Mouse (Mus musculus) heart, postnatal 14 days (tissue): ENCODE measurements around the gene Dtx3. TPM values are rescaled to one million over a fixed set of nuclear protein-coding genes. Genes with fewer than 3 reads are reported as not detected.
"Not testable (repeated sequence)": the region's sequence is repeated elsewhere in the genome, so short reads cannot be mapped to it uniquely, and the experiment has no call there.

ENCODE experiments used
- DNase-seq, 2 experiments: peaks; one replicate each; pipeline ENCODE4 v3.0.0; 2021 to 2022
- intact Hi-C: fragments of 180-260 bp; cut with DNase I; formaldehyde crosslinking; loops from one replicate; pipeline ENCODE4 v1.15.1; 2025
- total RNA-seq, 2 experiments: library from RNA; stranded (reverse); gene quantifications; 2 replicates each; pipeline ENCODE4 v1.2.3; 2021

Gene Dtx3
- total RNA-seq, 2 experiments from 2014 or later = 36.1 to 43.4 TPM

GRCm38 (mm10) chr10:127209928-127210570, 14.5 kb upstream of the Dtx3 start:
- intact Hi-C loops = no loop called here
- DNase-seq = no peak

- intact Hi-C loops = no loop called here
- no peak for DNase-seq
Observed at GRCm38 (mm10) chr10:127208921-127209320, 13.4 kb upstream of the Dtx3 start.

- intact Hi-C loops = no loop called here
- no peak for DNase-seq
Observed at GRCm38 (mm10) chr10:127205373-127205772, 9.8 kb upstream of the Dtx3 start.

DNA sequence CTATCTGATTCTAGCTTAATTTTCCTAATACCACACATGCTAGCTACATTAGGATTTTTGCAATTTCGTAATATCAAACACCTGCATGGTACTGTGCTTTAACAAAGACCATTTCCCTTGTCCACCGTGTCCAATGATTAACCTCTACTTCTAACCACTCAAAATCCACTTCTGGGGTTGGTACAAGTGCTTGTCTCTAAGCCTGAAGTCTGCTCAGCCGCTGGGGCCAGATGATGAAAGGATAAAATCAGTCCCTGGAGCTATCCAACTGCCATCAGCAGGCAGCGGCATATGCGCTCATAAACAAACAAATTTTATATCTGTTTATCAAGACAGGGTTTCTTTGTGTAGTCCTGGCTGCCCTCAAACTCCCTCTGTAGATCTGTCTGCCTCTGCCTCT, 9.1 kb upstream of the Dtx3 start:
- intact Hi-C loops = no loop called here
- no peak for DNase-seq

DNA sequence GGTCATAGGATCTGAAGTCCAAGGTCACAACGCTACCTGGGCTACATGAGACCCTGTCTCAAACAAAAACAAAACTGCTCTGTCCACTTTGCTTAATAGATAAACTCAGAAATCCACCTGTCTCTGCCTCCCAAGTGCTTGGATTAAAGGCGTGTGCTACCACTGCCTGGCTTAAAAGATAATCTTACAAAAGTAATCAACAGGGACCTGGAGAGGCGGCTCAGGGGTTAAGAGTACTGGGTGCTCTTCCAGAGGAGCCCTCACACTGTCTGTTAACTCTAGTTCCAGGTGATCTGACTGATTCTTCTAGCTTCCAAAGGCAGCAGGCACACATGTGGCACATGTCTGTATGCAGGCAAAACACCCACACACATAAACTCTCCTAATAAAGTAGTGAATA, 7.6 kb upstream of the Dtx3 start:
- intact Hi-C loops = no loop called here
- DNase-seq = no peak

DNA sequence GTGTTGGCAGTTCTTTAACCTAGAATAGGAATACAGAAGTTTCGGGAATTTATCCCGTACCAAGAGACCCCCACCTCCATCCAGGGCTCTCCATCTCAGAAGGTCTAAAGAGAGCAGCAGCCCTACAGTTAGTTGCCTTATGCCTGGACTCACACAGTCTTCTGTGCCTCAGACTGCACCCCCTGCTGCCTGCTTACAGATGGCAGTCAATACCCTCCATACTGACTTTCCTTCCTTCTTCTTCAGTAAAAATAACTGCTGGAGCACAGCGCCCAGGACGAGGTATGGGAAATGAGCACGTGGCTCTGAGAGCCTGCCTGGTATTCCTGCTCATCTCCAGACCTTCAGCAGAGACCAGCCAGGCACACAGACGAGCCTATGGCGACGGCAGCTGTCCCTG, 4.8 kb upstream of the Dtx3 start:
- intact Hi-C loops = no loop called here
- no peak for DNase-seq

- DNase-seq = no peak
- intact Hi-C loops = no loop called here
Observed at GRCm38 (mm10) chr10:127199474-127199873, 3.9 kb upstream of the Dtx3 start.

GRCm38 (mm10) chr10:127199068-127199467, 3.5 kb upstream of the Dtx3 start:
- intact Hi-C loops = no loop called here
- no peak for DNase-seq

DNA sequence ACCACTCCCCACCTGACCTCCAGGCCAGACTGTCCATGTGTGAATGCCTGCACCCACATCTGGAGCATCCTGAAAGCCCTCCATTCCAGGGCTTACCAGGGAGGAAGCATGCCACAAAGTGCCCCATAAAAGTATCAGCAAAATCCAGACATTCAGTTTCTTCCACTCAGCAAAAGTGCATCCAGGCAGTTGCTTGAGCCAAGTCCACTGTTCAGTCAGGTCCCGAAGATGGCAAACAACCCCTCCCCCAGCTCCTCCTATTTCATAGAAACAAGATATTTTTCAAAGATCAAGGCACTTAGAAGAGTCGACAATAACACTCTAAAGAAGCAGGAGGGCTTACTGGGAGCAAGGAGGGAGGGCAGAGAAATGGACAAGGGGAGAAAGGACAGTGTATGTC, 3.0 kb upstream of the Dtx3 start:
- no peak for DNase-seq
- intact Hi-C loops = no loop called here

DNA sequence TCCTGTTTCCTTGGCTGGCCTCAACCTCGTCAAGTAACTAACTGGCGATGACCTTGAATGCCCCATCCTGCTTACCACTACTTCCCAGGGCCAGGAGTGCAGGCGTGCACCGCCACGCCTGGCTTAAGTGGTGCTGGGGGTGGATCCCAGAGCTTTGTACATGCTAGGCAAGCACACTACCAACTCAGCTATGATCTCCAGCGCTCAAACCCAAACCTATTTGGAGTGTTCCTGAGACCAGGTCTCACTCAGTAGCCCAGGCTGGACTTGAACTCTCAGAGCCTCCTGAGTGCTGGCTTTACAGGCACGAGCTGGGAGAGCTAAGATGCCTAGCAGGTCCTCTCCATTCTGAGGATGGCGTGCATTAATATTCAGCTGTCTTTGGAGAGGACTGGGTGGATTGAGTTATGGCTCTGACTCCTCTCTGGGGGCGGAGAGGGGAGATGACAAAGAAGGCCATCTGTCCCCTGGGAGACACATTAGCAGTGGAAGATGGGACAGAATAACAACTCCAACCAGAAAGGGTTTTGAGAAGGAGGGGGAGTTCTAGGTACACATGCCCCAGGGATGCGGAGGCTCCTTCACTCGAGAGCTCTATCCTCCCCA, 2.1 kb upstream of the Dtx3 start:
- intact Hi-C loops = no loop called here
- no peak for DNase-seq

DNA sequence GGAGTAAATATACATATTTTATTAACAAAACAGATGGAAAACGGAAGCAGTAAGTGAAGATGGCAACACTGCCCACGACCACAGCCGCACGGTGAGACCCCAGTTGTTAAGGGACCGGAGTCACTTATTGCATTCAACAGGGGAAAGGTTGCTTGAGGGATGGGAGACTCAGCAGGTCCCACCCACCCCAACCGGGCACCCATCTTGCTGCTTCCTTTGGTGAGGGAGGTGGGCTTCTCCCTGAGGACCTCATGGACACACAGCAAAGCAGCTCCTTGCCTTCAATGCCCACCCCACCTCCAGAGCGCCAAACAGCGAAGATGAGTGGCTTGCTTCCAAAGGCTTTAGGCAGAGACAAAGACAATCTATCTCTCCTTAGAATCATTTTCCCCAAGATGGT, 1.6 kb upstream of the Dtx3 start:
- intact Hi-C loops = no loop called here
- DNase-seq = no peak

DNA sequence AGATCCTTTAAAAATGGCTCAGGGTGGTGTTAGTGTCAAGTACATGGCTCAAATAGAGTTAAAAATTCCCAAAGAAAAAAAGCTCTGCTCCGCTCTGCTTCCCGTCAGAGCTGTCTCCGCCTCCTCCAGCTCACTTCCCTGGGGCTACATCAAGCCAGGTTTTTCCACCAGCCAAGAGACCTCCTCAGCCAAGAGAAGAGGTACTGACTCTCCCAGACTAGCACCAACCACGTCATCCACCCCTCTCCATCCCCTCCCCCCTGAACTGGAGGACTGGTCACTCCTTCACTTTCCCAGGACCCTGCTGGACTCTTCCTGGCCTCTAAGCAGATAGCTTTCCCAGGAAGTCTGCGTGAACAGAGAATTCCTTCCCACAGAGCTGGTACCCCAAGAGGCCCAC, 864 bp upstream of the Dtx3 start:
- intact Hi-C loops = no loop called here
- peak; percentile 67 to 74 for DNase-seq

DNA sequence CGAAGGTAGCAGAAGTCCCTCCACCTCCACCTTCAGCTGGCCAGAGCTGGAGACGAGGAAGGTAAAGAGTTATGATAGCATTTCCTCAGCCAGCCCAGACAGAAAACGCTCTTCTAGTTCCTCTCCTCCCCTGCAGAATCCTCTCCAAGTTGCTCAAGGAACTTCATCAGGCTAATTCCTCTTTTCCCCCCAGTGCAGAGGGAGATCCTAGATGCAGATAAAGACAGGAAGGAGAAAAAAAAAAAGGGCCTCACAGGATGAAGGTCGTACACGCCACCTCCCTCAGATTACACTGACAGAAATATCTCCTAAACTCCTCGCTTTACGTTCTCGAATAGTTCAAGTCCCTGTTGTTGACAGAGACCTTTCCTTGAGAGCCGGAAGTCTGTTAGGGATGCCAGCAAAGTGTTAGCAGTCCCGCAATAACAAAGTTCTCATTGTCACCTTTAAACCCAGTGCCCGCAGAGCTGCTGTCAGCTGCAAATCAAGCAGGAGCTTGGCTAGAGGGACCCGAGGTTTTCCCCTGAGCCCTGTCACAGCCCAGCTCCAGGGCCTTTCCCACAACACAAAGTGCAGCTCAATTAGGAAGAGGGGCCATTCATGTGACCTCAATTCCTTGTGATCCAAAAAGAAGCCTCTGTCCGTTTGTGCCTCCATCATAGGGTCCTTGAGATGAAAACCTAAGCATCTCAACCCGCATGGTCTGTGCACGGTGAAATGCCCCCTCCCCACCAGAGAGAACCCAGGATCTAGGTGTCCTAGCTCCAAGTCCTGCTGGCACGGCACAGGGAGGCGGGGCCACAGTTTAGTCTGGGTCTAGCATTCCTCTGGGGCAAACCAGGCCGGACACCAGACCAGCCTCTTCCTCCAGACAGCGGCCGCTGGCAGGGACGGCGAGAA, 850 bp downstream of the Dtx3 start:
- intact Hi-C loops = loop anchor here (2.0 kb wide), 1 partner anchor 16 kb away; no protein-coding TSS in a partner anchor
- peak; percentile 74 to 78 for DNase-seq

GRCm38 (mm10) chr10:127193011-127193410, 2.5 kb downstream of the Dtx3 start:
- intact Hi-C loops = no loop called here
- no peak for DNase-seq

DNA sequence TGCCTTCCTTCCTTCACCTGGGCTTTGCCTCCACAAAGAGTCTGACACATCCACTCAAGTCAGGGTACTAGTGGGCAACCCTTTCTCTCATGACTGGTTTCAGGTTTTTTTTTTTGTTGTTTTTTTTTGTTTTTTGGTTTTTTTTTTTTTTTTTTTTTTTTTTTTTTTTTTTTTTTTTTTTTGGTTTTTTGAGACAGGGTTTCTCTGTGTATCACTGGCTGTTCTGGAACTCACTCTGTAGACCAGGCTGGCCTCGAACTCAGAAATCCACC, 3.5 kb downstream of the Dtx3 start:
- intact Hi-C loops, DNase-seq: not testable (repeated sequence)

GRCm38 (mm10) chr10:127191191-127192056, 4.1 kb downstream of the Dtx3 start:
- intact Hi-C loops = no loop called here
- no peak for DNase-seq

GRCm38 (mm10) chr10:127190398-127191190, 4.9 kb downstream of the Dtx3 start:
- intact Hi-C loops = no loop called here
- DNase-seq = no peak

DNA sequence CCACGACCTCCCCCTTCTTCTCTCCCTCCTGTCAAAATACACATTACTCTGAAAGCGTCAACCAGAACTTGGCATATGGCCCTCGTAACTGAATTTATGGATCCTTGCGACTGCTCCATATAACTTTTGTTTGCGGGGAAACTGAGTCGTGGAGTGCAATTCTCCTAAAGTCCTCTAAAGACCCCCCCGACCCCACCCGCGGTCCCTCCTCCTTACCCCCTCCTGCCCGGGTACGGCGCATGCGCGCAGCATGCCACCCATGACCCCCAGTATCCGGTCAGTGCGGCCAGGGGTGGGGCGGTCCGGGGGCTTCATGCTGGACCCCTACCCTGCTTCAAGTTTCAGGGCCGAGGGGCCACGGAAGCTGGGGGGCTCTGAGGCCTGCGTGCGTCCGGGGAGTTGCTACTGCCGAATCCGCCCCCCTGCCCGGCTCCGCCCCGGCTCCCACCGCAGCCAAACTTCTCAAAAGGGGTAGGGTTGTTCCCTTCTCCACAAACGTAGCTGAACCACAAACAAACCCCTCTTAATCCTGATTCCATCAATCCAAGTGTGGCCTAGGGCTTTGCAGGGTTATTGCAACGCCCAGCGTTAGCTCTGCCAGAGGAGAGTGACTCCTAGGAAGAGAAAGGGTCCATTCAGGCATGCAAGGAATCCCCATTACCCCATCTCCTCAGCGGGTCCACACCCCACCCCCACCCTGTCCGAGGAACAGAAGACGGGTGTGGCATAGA, 5.7 kb downstream of the Dtx3 start, which contains the start of gene Arhgef25:
Arhgef25 (minus strand) TSS at position 433 of the 731 bp plus-strand sequence.
- DNase-seq = peak; percentile 72 to 73
- intact Hi-C loops = no loop called here

GRCm38 (mm10) chr10:127189116-127189650, 6.3 kb downstream of the Dtx3 start:
- intact Hi-C loops = no loop called here
- peak; percentile 63 to 74 for DNase-seq
